Mouse (Mus musculus): ENCODE data around the gene Cxcr4. TPM values are rescaled to one million over a fixed set of nuclear protein-coding genes. Genes with fewer than 3 reads are reported as not detected.
A peak's percentile ranks its signal among the peaks of the same experiment; 100 is the strongest.

The Cxcr4 gene
- total RNA-seq (2014; rRNA removed; ENCODE audit: low replicate concordance) (12.8 and 15.7 TPM in 2 replicates), polyA plus RNA-seq (2015; fragmentation: Nextera tagmentation; extraction: Ambion mirVana) (0.99 and 1.0 TPM in 2 replicates)

DNA sequence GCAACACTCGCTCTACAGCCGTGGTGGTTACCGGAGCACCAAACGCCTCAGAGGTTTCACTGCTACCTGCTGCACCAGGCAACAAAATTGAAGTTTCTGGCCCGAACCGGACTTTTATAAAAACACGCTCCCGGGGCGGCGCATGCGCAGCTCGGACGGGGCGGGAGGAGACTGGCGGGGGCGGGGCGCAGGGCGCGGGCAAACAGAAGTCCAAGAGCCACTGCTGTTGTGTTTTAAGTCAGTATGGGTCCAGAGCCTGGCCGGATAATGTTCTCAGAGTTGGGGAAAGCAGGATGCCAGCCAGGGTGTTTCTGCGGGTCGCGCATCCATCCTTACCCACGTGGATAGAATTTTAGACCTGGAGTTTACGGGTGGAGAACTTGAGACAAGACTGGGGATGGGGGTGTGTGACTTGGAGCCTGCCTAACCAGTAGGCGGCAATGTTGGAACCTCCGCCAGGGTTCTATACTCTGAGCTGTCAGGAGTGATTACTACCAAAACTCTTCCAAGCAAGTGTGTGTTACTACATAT, at the start of gene Cxcr4:
TSS of gene Cxcr4 (minus strand) at position 83 of the 531 bp plus-strand sequence.
- DNase-seq (ENCODE audit: low spot score), result peak; percentile 41
- Histone ChIP-seq H3K4me2 (ENCODE audit: low read depth, low read length) (peak within 1 kb of the TSS; percentile 66), H3K27ac (ENCODE audit: low read depth) (peak within 1 kb of the TSS; percentile 31; the same call in 1 of the 2 replicates), H3K9me3 (replicated peaks; ENCODE audit: control insufficient read depth, low read length) (no peaks in the 10 kb centered on the region), H3K9ac (replicated peaks; ENCODE audit: low read depth, low read length) (peak within 1 kb of the TSS; percentile 34), H3K36me3 (replicated peaks; ENCODE audit: control insufficient read depth, insufficient read depth, low read length) (0 out of 2 replicates have a peak, but pooled peaks cover 3% of the 10 kb centered on the region), H3K4me1 (ENCODE audit: control insufficient read depth, insufficient read depth) (peaks cover 17% of the 10 kb centered on the region), H3K27me3 (ENCODE audit: control insufficient read depth, insufficient read depth, low read length) (peaks cover 39% of the 10 kb centered on the region), H3K4me3 (ENCODE audit: low read depth, low read length) (peak within 1 kb of the TSS; percentile 56)
- peak; percentile 57; the same call in 1 of the 2 replicates for ATAC-seq (ENCODE audit: insufficient read depth, low read depth)
- WGBS, result under 1% methylated on average over 27 of the region's 27 CpGs
- TF ChIP-seq EP300 (IDR thresholded peaks at IDR 0.05; ENCODE audit: low read depth), result no peak
- TF ChIP-seq CTCF (IDR thresholded peaks at IDR 0.05; ENCODE audit: low read depth), result peak; percentile 26

DNA sequence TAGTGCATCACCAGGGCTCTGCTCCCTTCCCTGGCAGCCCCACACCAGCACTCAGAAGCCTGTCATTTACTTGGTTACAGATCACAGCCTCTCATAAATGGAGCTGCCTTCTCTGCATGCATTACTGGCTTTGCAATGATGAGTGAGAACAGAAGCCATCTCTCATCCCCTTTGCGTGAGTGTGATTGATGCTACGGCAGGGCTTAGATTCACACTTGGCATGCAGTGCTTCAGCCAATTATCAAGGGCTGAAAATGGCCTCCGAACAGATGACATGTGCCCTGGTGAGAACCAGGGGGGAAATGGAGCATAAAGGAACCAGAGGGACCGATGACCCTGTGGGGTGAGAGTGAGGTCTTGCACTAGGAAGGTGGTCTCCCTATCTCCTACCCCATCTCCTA, 47.6 kb upstream of the Cxcr4 start:
- H3K27ac ChIP-seq (ENCODE audit: low read depth), result no peak overlapping the region
- WGBS, result 26% methylated on average over 4 of the region's 4 CpGs
- no peaks in the 10 kb centered on the region for H3K36me3 ChIP-seq (replicated peaks; ENCODE audit: control insufficient read depth, insufficient read depth, low read length)
- DNase-seq (ENCODE audit: low spot score) (no peak), ATAC-seq (ENCODE audit: insufficient read depth, low read depth) (no peak)
- no peaks in the 10 kb centered on the region for H3K4me1 ChIP-seq (ENCODE audit: control insufficient read depth, insufficient read depth)
- H3K27me3 ChIP-seq (ENCODE audit: control insufficient read depth, insufficient read depth, low read length), result no peaks in the 10 kb centered on the region
- no peak for TF ChIP-seq CTCF (IDR thresholded peaks at IDR 0.05; ENCODE audit: low read depth)
- no peak for TF ChIP-seq EP300 (IDR thresholded peaks at IDR 0.05; ENCODE audit: low read depth)
- no peak overlapping the region for H3K9ac ChIP-seq (replicated peaks; ENCODE audit: low read depth, low read length)
- H3K4me2 ChIP-seq (ENCODE audit: low read depth, low read length), result no peak overlapping the region
- H3K4me3 ChIP-seq (ENCODE audit: low read depth, low read length), result no peak overlapping the region
- H3K9me3 ChIP-seq (replicated peaks; ENCODE audit: control insufficient read depth, low read length), result no peaks in the 10 kb centered on the region

DNA sequence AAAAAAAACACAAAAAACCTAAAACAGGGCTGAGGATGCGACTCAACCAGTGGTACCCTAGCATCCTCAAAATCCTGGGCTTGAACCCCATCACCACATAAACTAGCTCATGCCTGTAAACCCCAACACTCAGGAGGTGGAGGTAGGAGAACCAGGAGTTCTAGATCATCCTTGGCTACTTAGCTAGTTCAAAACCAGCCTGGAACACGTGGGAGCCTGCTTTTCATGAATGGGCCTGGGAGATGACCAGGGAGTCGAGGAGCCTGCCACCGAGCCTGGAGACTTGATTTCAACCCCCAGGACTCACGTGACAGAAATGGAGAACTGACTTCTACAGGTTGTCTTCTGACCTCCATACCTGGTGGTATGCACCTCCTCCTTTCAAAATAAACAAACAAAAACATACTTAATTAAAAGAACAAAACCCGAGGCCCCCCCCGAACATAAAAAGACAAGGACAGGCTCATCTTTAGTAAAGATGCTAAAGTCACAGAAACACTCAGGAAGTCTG, 45.2 kb upstream of the Cxcr4 start:
- 85% methylated on average over 7 of the region's 7 CpGs for WGBS
- no peak for ATAC-seq (ENCODE audit: insufficient read depth, low read depth)
- no peak for DNase-seq (ENCODE audit: low spot score)
- H3K4me1 ChIP-seq (ENCODE audit: control insufficient read depth, insufficient read depth), result no peaks in the 10 kb centered on the region
- no peak overlapping the region for H3K4me2 ChIP-seq (ENCODE audit: low read depth, low read length)
- no peak overlapping the region for H3K9ac ChIP-seq (replicated peaks; ENCODE audit: low read depth, low read length)
- no peaks in the 10 kb centered on the region for H3K27me3 ChIP-seq (ENCODE audit: control insufficient read depth, insufficient read depth, low read length)
- no peaks in the 10 kb centered on the region for H3K9me3 ChIP-seq (replicated peaks; ENCODE audit: control insufficient read depth, low read length)
- TF ChIP-seq EP300 (IDR thresholded peaks at IDR 0.05; ENCODE audit: low read depth) (no peak), CTCF (IDR thresholded peaks at IDR 0.05; ENCODE audit: low read depth) (no peak)
- no peak overlapping the region for H3K27ac ChIP-seq (ENCODE audit: low read depth)
- no peak overlapping the region for H3K4me3 ChIP-seq (ENCODE audit: low read depth, low read length)
- no peaks in the 10 kb centered on the region for H3K36me3 ChIP-seq (replicated peaks; ENCODE audit: control insufficient read depth, insufficient read depth, low read length)

DNA sequence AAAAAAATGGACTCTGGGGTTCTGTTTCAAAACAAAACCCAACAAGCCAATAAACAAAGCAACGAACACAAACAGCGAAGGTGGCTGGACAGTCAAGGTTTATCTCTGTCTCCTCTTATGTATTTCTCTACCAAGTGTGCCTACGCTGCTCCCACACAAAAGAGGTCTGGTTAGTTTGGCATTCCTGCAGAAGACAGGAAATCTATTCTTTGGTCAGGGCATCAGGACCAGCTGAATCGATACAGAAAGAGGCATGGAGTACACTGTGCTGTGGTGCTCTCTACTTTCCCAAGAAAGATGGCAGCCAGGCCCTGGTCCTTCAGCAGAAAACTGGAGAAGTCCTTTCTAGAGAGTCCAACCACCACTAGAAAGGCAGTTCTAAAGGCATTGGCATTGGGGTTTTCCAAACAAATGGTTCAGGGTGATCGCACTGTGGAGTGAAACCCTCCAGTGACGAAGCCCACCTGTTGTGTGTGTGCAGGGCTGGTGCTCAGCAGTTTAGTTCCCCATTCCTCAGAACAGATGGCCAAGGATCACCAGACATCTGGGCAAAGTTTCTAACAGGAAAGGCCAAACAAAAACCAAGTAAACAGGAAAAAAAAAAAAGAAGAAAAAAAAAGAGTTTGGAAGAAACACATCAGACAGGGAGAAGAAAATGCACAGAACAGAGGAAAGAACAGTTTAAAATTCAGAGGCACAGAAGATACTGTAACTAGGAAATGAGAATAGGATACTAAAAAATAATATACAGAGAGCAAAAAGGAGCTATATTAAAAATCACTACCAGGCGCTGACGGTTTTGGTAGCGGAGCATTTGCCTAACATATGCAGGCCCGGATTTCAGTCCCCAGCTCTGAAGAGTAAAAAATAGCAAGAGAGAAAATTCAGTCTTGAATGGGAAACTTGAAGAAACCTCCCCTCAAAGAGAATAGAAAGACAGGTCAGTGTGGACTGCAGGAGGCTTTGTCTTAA, 44.5 kb upstream of the Cxcr4 start:
- Histone ChIP-seq H3K9me3 (replicated peaks; ENCODE audit: control insufficient read depth, low read length) (no peaks in the 10 kb centered on the region), H3K27ac (ENCODE audit: low read depth) (no peak overlapping the region), H3K4me1 (ENCODE audit: control insufficient read depth, insufficient read depth) (no peaks in the 10 kb centered on the region), H3K9ac (replicated peaks; ENCODE audit: low read depth, low read length) (no peak overlapping the region), H3K27me3 (ENCODE audit: control insufficient read depth, insufficient read depth, low read length) (no peaks in the 10 kb centered on the region), H3K36me3 (replicated peaks; ENCODE audit: control insufficient read depth, insufficient read depth, low read length) (no peaks in the 10 kb centered on the region), H3K4me3 (ENCODE audit: low read depth, low read length) (no peak overlapping the region), H3K4me2 (ENCODE audit: low read depth, low read length) (no peak overlapping the region)
- TF ChIP-seq EP300 (IDR thresholded peaks at IDR 0.05; ENCODE audit: low read depth) (no peak), CTCF (IDR thresholded peaks at IDR 0.05; ENCODE audit: low read depth) (no peak)
- WGBS, result 86% methylated on average over 10 of the region's 10 CpGs
- ATAC-seq (ENCODE audit: insufficient read depth, low read depth) (no peak), DNase-seq (ENCODE audit: low spot score) (no peak)

DNA sequence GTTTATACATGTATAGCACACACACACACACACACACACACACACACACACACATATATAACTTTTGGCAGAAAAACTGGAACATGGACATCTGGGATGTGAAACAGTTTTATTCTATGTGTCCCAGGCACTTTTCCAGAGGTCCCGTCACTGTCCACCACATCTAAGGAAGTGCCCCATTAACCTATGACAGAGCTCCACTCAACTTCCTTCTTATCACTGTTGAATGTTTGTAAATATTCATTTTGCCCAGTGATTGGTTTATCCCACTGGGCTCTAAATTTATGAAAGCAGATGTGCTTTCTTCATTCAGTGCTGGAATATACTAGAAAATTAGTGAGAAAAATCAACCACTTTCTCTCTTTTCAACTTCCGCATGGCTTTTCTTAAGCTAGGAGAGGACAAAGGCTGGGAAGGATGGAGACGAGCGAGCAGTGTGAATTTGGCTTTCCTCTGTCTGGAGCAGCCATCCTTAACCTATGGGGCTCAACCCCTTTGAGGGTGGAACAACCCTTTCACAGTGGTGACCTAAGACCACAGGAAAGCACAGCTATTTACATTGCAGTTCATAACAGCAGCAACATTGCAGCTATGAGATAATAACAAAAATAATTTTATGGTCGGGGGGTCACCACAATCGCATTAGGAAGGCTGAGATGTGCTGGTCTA, 41.8 kb upstream of the Cxcr4 start:
- Histone ChIP-seq H3K27ac (ENCODE audit: low read depth) (no peak overlapping the region), H3K9me3 (replicated peaks; ENCODE audit: control insufficient read depth, low read length) (no peaks in the 10 kb centered on the region), H3K27me3 (ENCODE audit: control insufficient read depth, insufficient read depth, low read length) (no peaks in the 10 kb centered on the region), H3K4me1 (ENCODE audit: control insufficient read depth, insufficient read depth) (no peaks in the 10 kb centered on the region), H3K9ac (replicated peaks; ENCODE audit: low read depth, low read length) (no peak overlapping the region), H3K36me3 (replicated peaks; ENCODE audit: control insufficient read depth, insufficient read depth, low read length) (no peaks in the 10 kb centered on the region), H3K4me3 (ENCODE audit: low read depth, low read length) (no peak overlapping the region), H3K4me2 (ENCODE audit: low read depth, low read length) (no peak overlapping the region)
- DNase-seq (ENCODE audit: low spot score) (no peak), ATAC-seq (ENCODE audit: insufficient read depth, low read depth) (no peak)
- 71% methylated on average over 6 of the region's 6 CpGs for WGBS
- no peak for TF ChIP-seq CTCF (IDR thresholded peaks at IDR 0.05; ENCODE audit: low read depth)
- TF ChIP-seq EP300 (IDR thresholded peaks at IDR 0.05; ENCODE audit: low read depth), result no peak

Data from heart, postnatal 0 days (tissue).